Mouse (Mus musculus) CD4-positive, CD25-positive, alpha-beta regulatory T cell, adult 9 weeks (primary cell): ENCODE measurements around the gene Mien1. TPM values are rescaled to one million over a fixed set of nuclear protein-coding genes. Genes with fewer than 3 reads are reported as not detected.

Experiments
- polyA plus RNA-seq: library from polyadenylated mRNA; unstranded; fragments of 100-300 nt; shearing (Covaris generic); gene quantifications from one replicate; pipeline ENCODE4 v1.2.1, GENCODE M21; 2017

Mien1 gene
- 204 TPM for polyA plus RNA-seq

GRCm38 (mm10) chr11:98438331-98439158, at the start of gene Mien1:
TSS of gene Mien1 (minus strand) at chr11:98438991.

GRCm38 (mm10) chr11:98446213-98446561, 7.4 kb upstream of the Mien1 start, which contains the start of gene Grb7:
TSS of gene Grb7 (plus strand) at chr11:98446394.

GRCm38 (mm10) chr11:98412273-98412796, 26.5 kb downstream of the Mien1 start, which contains the start of gene Erbb2:
TSS of gene Erbb2 (plus strand) at chr11:98412470.

GRCm38 (mm10) chr11:98400161-98400726, 38.5 kb downstream of the Mien1 start, which contains the start of gene Pgap3:
TSS of gene Pgap3 (minus strand) at chr11:98400490.

Other genes with a start within 250 kb of the Mien1 start
- gene Med1, start 245.7 kb downstream of the Mien1 start, polyA plus RNA-seq: 52.7 TPM
- gene Cdk12, start 235.9 kb downstream of the Mien1 start, polyA plus RNA-seq: 19.0 TPM
- gene Neurod2, start 109.3 kb downstream of the Mien1 start, polyA plus RNA-seq: not detected
- gene Ppp1r1b, start 90.6 kb downstream of the Mien1 start, polyA plus RNA-seq: not detected
- gene Stard3, start 80.6 kb downstream of the Mien1 start, polyA plus RNA-seq: 78.8 TPM
- gene Tcap, start 55.2 kb downstream of the Mien1 start, polyA plus RNA-seq: not detected
- gene Pnmt, start 52.5 kb downstream of the Mien1 start, polyA plus RNA-seq: not detected
- 15.1 TPM for gene Pgap3, start 38.5 kb downstream of the Mien1 start, polyA plus RNA-seq
- gene Erbb2, start 26.5 kb downstream of the Mien1 start, polyA plus RNA-seq: 0.32 TPM
- gene Grb7, start 7.4 kb upstream of the Mien1 start, polyA plus RNA-seq: 6.2 TPM
- 58.0 TPM for gene Ikzf3, start 107.0 kb upstream of the Mien1 start, polyA plus RNA-seq
- gene Zpbp2, start 112.1 kb upstream of the Mien1 start, polyA plus RNA-seq: 5.6 TPM
- 90.2 TPM for gene Ormdl3, start 148.4 kb upstream of the Mien1 start, polyA plus RNA-seq
- not detected for gene Lrrc3c, start 159.3 kb upstream of the Mien1 start, polyA plus RNA-seq
- 4.6 TPM for gene Gm12355, start 186.7 kb upstream of the Mien1 start, polyA plus RNA-seq
- not detected for gene Gsdma3, start 187.4 kb upstream of the Mien1 start, polyA plus RNA-seq
- gene Gsdma2, start 207.8 kb upstream of the Mien1 start, polyA plus RNA-seq: not detected
- not detected for gene Gsdma, start 225.4 kb upstream of the Mien1 start, polyA plus RNA-seq
- 60.8 TPM for gene Psmd3, start 243.6 kb upstream of the Mien1 start, polyA plus RNA-seq